Mouse (Mus musculus) lung, embryonic 15.5 days (tissue): ENCODE measurements around the gene Thsd7a. TPM values are rescaled to one million over a fixed set of nuclear protein-coding genes. Genes with fewer than 3 reads are reported as not detected.

Experiments
- ATAC-seq: fragments of 200-750 bp; cut with Nextera tagmentation; 2 replicates; pipeline ENCODE4 v1.8.0; 2017; ENCODE audit warnings: moderate number of reproducible peaks, borderline replicate concordance; ENCODE audit not compliant: low FRiP score, low TSS enrichment; ENCODE audit errors: extremely low read depth
- H3K27ac ChIP-seq: fragments of 300-500 bp; sonication (generic); 2 replicates; pipeline ENCODE4 v1.5.1; 2015; ENCODE audit warnings: moderate library complexity, mild to moderate bottlenecking, inconsistent platforms
- H3K27me3 ChIP-seq: fragments of 300-500 bp; sonication (generic); 2 replicates; pipeline ENCODE4 v1.6.1; 2015; ENCODE audit warnings: inconsistent platforms
- H3K36me3 ChIP-seq: fragments of 300-500 bp; sonication (generic); 2 replicates; pipeline ENCODE4 v1.6.1; 2015; ENCODE audit warnings: inconsistent platforms
- H3K4me1 ChIP-seq: fragments of 300-500 bp; sonication (generic); 2 replicates; pipeline ENCODE4 v1.6.1; 2015; ENCODE audit warnings: inconsistent platforms
- H3K4me2 ChIP-seq: fragments of 300-500 bp; sonication (generic); 2 replicates; pipeline ENCODE4 v1.6.1; 2015; ENCODE audit warnings: inconsistent platforms, mild to moderate bottlenecking, moderate library complexity
- H3K4me3 ChIP-seq: fragments of 300-500 bp; sonication (generic); 2 replicates; pipeline ENCODE4 v1.5.1; 2015; ENCODE audit warnings: mild to moderate bottlenecking, inconsistent platforms
- H3K9ac ChIP-seq: fragments of 300-500 bp; sonication (generic); 2 replicates; pipeline ENCODE4 v1.6.1; 2015; ENCODE audit warnings: inconsistent platforms
- H3K9me3 ChIP-seq: fragments of 300-500 bp; sonication (generic); 2 replicates; pipeline ENCODE4 v1.6.1; 2016; ENCODE audit warnings: inconsistent platforms
- WGBS: fragments of 180-500 bp; shearing (Covaris S2); methylation state at CpG from one replicate; pipeline ENCODE4 v1.1.7; 2015; 5-methylcytosine and 5-hydroxymethylcytosine counted together
- polyA plus RNA-seq: library from polyadenylated mRNA; unstranded; fragments of >200 nt; fragmentation: Nextera tagmentation; extraction: Ambion mirVana; gene quantifications from 2 replicates; pipeline ENCODE4 v1.2.1, GENCODE M21; 2015

The Thsd7a gene
- polyA plus RNA-seq, 1 experiment from 2014 or later = 2.3 TPM

- Histone ChIP-seq H3K4me1 (no peaks in the 10 kb centered on the region), H3K4me2 (no peak overlapping the region), H3K36me3 (no peaks in the 10 kb centered on the region), H3K4me3 (no peak overlapping the region), H3K27me3 (no peaks in the 10 kb centered on the region), H3K27ac (no peak overlapping the region), H3K9ac (no peak overlapping the region), H3K9me3 (no peaks in the 10 kb centered on the region)
- no peak for ATAC-seq
- WGBS = 90% methylated on average over 1 of the region's 1 CpGs
Observed at GRCm38 (mm10) chr6:12493571-12493970, 255.6 kb downstream of the Thsd7a start.

- Histone ChIP-seq H3K9me3 (no peaks in the 10 kb centered on the region), H3K27ac (no peak overlapping the region), H3K9ac (no peak overlapping the region), H3K27me3 (no peaks in the 10 kb centered on the region), H3K4me1 (no peaks in the 10 kb centered on the region), H3K36me3 (no peaks in the 10 kb centered on the region), H3K4me3 (no peak overlapping the region), H3K4me2 (no peak overlapping the region)
- no peak for ATAC-seq
- WGBS = 92% methylated on average over 1 of the region's 1 CpGs
Observed at GRCm38 (mm10) chr6:12488882-12489281, 260.3 kb downstream of the Thsd7a start.

- no peaks in the 10 kb centered on the region for H3K27me3 ChIP-seq
- ATAC-seq = no peak
Observed at GRCm38 (mm10) chr6:12481527-12482163, 267.6 kb downstream of the Thsd7a start.

GRCm38 (mm10) chr6:12478359-12478758 is 270.9 kb downstream of the Thsd7a start:
- Histone ChIP-seq H3K9ac (no peak overlapping the region), H3K9me3 (no peaks in the 10 kb centered on the region), H3K27me3 (no peaks in the 10 kb centered on the region), H3K27ac (no peak overlapping the region), H3K4me1 (no peaks in the 10 kb centered on the region), H3K4me2 (no peak overlapping the region), H3K36me3 (no peaks in the 10 kb centered on the region), H3K4me3 (no peak overlapping the region)
- ATAC-seq = no peak
- WGBS = 60% methylated on average over 1 of the region's 1 CpGs

More at GRCm38 (mm10) chr6:12481527-12482163, 267.6 kb downstream of the Thsd7a start:
- no peak overlapping the region for H3K9ac ChIP-seq
- no peaks in the 10 kb centered on the region for H3K36me3 ChIP-seq
- no peaks in the 10 kb centered on the region for H3K4me1 ChIP-seq
- 87% methylated on average over 5 of the region's 5 CpGs for WGBS
- H3K4me2 ChIP-seq = no peak overlapping the region
- H3K4me3 ChIP-seq = no peak overlapping the region
- no peak overlapping the region for H3K27ac ChIP-seq
- H3K9me3 ChIP-seq = no peaks in the 10 kb centered on the region

GRCm38 (mm10) chr6:12470935-12471334 is 278.3 kb downstream of the Thsd7a start:
- Histone ChIP-seq H3K36me3 (no peaks in the 10 kb centered on the region), H3K27ac (no peak overlapping the region), H3K27me3 (no peaks in the 10 kb centered on the region), H3K4me3 (no peak overlapping the region), H3K4me2 (no peak overlapping the region), H3K9me3 (no peaks in the 10 kb centered on the region), H3K9ac (no peak overlapping the region), H3K4me1 (no peaks in the 10 kb centered on the region)
- 76% methylated on average over 2 of the region's 2 CpGs for WGBS
- ATAC-seq = no peak

- Histone ChIP-seq H3K4me1 (no peaks in the 10 kb centered on the region), H3K36me3 (no peaks in the 10 kb centered on the region), H3K27me3 (no peaks in the 10 kb centered on the region), H3K27ac (no peak overlapping the region), H3K4me3 (no peak overlapping the region), H3K4me2 (no peak overlapping the region), H3K9ac (no peak overlapping the region), H3K9me3 (no peaks in the 10 kb centered on the region)
- WGBS = 38% methylated on average over 7 of the region's 7 CpGs
- ATAC-seq = no peak
Observed at GRCm38 (mm10) chr6:12467339-12468124, 281.7 kb downstream of the Thsd7a start.

- no peak for ATAC-seq
- Histone ChIP-seq H3K36me3 (no peaks in the 10 kb centered on the region), H3K27ac (no peak overlapping the region), H3K4me2 (no peak overlapping the region), H3K9ac (no peak overlapping the region), H3K4me3 (no peak overlapping the region), H3K4me1 (no peaks in the 10 kb centered on the region), H3K27me3 (no peaks in the 10 kb centered on the region), H3K9me3 (no peaks in the 10 kb centered on the region)
- WGBS = 59% methylated on average over 4 of the region's 4 CpGs
Observed at GRCm38 (mm10) chr6:12458841-12459240, 290.4 kb downstream of the Thsd7a start.

- ATAC-seq = no peak
Observed at GRCm38 (mm10) chr6:12457451-12457850, 291.8 kb downstream of the Thsd7a start.

GRCm38 (mm10) chr6:12454876-12455485 is 294.2 kb downstream of the Thsd7a start:
- no peaks in the 10 kb centered on the region for H3K9me3 ChIP-seq
- no peak overlapping the region for H3K27ac ChIP-seq
- no peak for ATAC-seq
- H3K27me3 ChIP-seq = no peaks in the 10 kb centered on the region
- H3K4me2 ChIP-seq = no peak overlapping the region
- H3K36me3 ChIP-seq = no peaks in the 10 kb centered on the region
- no peak overlapping the region for H3K9ac ChIP-seq
- WGBS = 54% methylated on average over 1 of the region's 1 CpGs
- no peaks in the 10 kb centered on the region for H3K4me1 ChIP-seq
- H3K4me3 ChIP-seq = no peak overlapping the region

More at GRCm38 (mm10) chr6:12457451-12457850, 291.8 kb downstream of the Thsd7a start:
- no peaks in the 10 kb centered on the region for H3K4me1 ChIP-seq
- WGBS = 74% methylated on average over 1 of the region's 1 CpGs
- H3K36me3 ChIP-seq = no peaks in the 10 kb centered on the region
- H3K4me2 ChIP-seq = no peak overlapping the region
- no peak overlapping the region for H3K4me3 ChIP-seq
- H3K27me3 ChIP-seq = no peaks in the 10 kb centered on the region
- no peak overlapping the region for H3K27ac ChIP-seq
- H3K9me3 ChIP-seq = no peaks in the 10 kb centered on the region
- no peak overlapping the region for H3K9ac ChIP-seq

- no peak overlapping the region for H3K4me2 ChIP-seq
- no peak overlapping the region for H3K4me3 ChIP-seq
- no peak for ATAC-seq
- no peak overlapping the region for H3K9ac ChIP-seq
- no peak overlapping the region for H3K27ac ChIP-seq
- no peaks in the 10 kb centered on the region for H3K36me3 ChIP-seq
- 54% methylated on average over 3 of the region's 3 CpGs for WGBS
- H3K4me1 ChIP-seq = no peaks in the 10 kb centered on the region
- H3K27me3 ChIP-seq = no peaks in the 10 kb centered on the region
- H3K9me3 ChIP-seq = no peaks in the 10 kb centered on the region
Observed at GRCm38 (mm10) chr6:12454132-12454531, 295.1 kb downstream of the Thsd7a start.

GRCm38 (mm10) chr6:12448851-12449250 is 300.4 kb downstream of the Thsd7a start:
- 44% methylated on average over 3 of the region's 3 CpGs for whole genome bisulfite sequencing

GRCm38 (mm10) chr6:12445486-12445885 is 303.7 kb downstream of the Thsd7a start:
- no peaks in the 10 kb centered on the region for H3K27me3 ChIP-seq
- no peak overlapping the region for H3K27ac ChIP-seq
- 91% methylated on average over 2 of the region's 2 CpGs for WGBS
- no peak overlapping the region for H3K4me2 ChIP-seq
- no peak for ATAC-seq
- H3K4me3 ChIP-seq = no peak overlapping the region
- H3K36me3 ChIP-seq = no peaks in the 10 kb centered on the region
- no peaks in the 10 kb centered on the region for H3K4me1 ChIP-seq
- H3K9ac ChIP-seq = no peak overlapping the region
- H3K9me3 ChIP-seq = no peaks in the 10 kb centered on the region

More at GRCm38 (mm10) chr6:12448851-12449250, 300.4 kb downstream of the Thsd7a start:
- ATAC-seq = no peak
- Histone ChIP-seq H3K27me3 (no peaks in the 10 kb centered on the region), H3K9me3 (no peaks in the 10 kb centered on the region), H3K4me1 (no peaks in the 10 kb centered on the region), H3K9ac (no peak overlapping the region), H3K27ac (no peak overlapping the region), H3K4me2 (no peak overlapping the region), H3K36me3 (no peaks in the 10 kb centered on the region), H3K4me3 (no peak overlapping the region)
